Mouse (Mus musculus) CH12.LX (cell line): ENCODE data around the gene Cxcl12. TPM values are rescaled to one million over a fixed set of nuclear protein-coding genes. Genes with fewer than 3 reads are reported as not detected.
A peak's percentile ranks its signal among the peaks of the same experiment; 100 is the strongest.

ENCODE experiments used
- DNase-seq: peaks from one replicate; pipeline ENCODE4 v3.0.0-alpha.2; 2013; ENCODE audit errors: extremely low read depth
- H3K27ac ChIP-seq: 2 replicates; pipeline ENCODE4 v1.5.1; 2012; ENCODE audit warnings: low read depth, mild to moderate bottlenecking, control low read depth, moderate library complexity; ENCODE audit not compliant: insufficient read depth
- H3K27me3 ChIP-seq: replicated peaks from 2 replicates; pipeline ENCODE3; 2012; ENCODE audit warnings: inconsistent platforms
- H3K36me3 ChIP-seq, 2 experiments: replicated peaks in 1 of 2; 2 replicates each; pipeline versions ENCODE3 to v1.6.1; 2012; ENCODE audit warnings: inconsistent platforms in 1 of 2, low read length in 1 of 2, mild to moderate bottlenecking in 1 of 2, mixed read lengths in 1 of 2, moderate library complexity in 1 of 2; ENCODE audit not compliant: control insufficient read depth in 1 of 2, insufficient read depth in 1 of 2
- H3K4me1 ChIP-seq, 2 experiments: 2 replicates each; pipeline ENCODE4 v1.6.1; 2012; ENCODE audit warnings: inconsistent platforms in 1 of 2, moderate library complexity in 1 of 2; ENCODE audit not compliant: insufficient read depth in 2 of 2, control insufficient read depth in 1 of 2
- H3K4me2 ChIP-seq: 2 replicates; pipeline ENCODE4 v1.6.1; 2012; ENCODE audit warnings: low read depth, mild to moderate bottlenecking, control low read depth; ENCODE audit not compliant: poor library complexity, insufficient read depth, severe bottlenecking
- H3K4me3 ChIP-seq, 3 experiments: fragments of 150-350 bp in 1 of 3; sonication (generic) in 1 of 3; replicated peaks in 1 of 3; 2 replicates each; pipeline versions ENCODE3 to v1.5.1; 2011 to 2012; ENCODE audit warnings: low read depth in 2 of 3, low read length in 2 of 3, mild to moderate bottlenecking in 2 of 3, moderate library complexity in 2 of 3, control low read depth in 1 of 3, improper control_type of control experiment in 1 of 3, inconsistent platforms in 1 of 3, mixed read lengths in 1 of 3; ENCODE audit not compliant: poor library complexity in 1 of 3
- H3K79me2 ChIP-seq: replicated peaks from 2 replicates; pipeline ENCODE4 v1.6.1; 2012; ENCODE audit warnings: mild to moderate bottlenecking, moderate library complexity; ENCODE audit not compliant: control insufficient read depth, poor library complexity, insufficient read depth, severe bottlenecking; ENCODE audit errors: extremely low read depth
- H3K9ac ChIP-seq: 2 replicates; pipeline ENCODE4 v1.6.1; 2012; ENCODE audit warnings: low read depth, mild to moderate bottlenecking, control low read depth, moderate library complexity; ENCODE audit not compliant: insufficient read depth
- H3K9me3 ChIP-seq: replicated peaks from 2 replicates; pipeline ENCODE3; 2012; ENCODE audit warnings: low read length, inconsistent platforms, mixed read lengths
- CHD1 ChIP-seq: IDR thresholded peaks from 2 replicates; pipeline ENCODE4 v1.6.1; 2012; ENCODE audit warnings: low read depth, low read length, improper control_type of control experiment, inconsistent platforms
- CHD2 ChIP-seq: IDR thresholded peaks from 2 replicates; pipeline ENCODE4 v1.6.1; 2011; ENCODE audit warnings: low read length, improper control_type of control experiment
- CTCF ChIP-seq, 2 experiments: IDR thresholded peaks in 1 of 2; conservative IDR thresholded peaks in 1 of 2; 2 replicates each; pipeline ENCODE4 v1.5.1; 2011 to 2012; ENCODE audit warnings: low read depth in 2 of 2, low read length in 2 of 2, improper control_type of control experiment in 1 of 2, inconsistent platforms in 1 of 2, mild to moderate bottlenecking in 1 of 2, moderate library complexity in 1 of 2
- ELF1 ChIP-seq: IDR thresholded peaks from 2 replicates; pipeline ENCODE4 v1.6.1; 2014; ENCODE audit warnings: low read depth, mild to moderate bottlenecking, inconsistent platforms, low read length, improper control_type of control experiment
- ETS1 ChIP-seq: conservative IDR thresholded peaks from 2 replicates; pipeline ENCODE4 v1.6.1; 2012; ENCODE audit warnings: low read depth, mild to moderate bottlenecking, inconsistent platforms, low read length, improper control_type of control experiment, moderate library complexity
- HCFC1 ChIP-seq: IDR thresholded peaks from 2 replicates; pipeline ENCODE4 v1.6.1; 2012; ENCODE audit warnings: low read depth, mild to moderate bottlenecking, inconsistent platforms, low read length, improper control_type of control experiment
- JUN ChIP-seq: IDR thresholded peaks from 2 replicates; pipeline ENCODE4 v1.6.1; 2011; ENCODE audit warnings: low read depth, mild to moderate bottlenecking, low read length, improper control_type of control experiment, moderate library complexity; ENCODE audit not compliant: insufficient read depth
- MAX ChIP-seq: IDR thresholded peaks from 2 replicates; pipeline ENCODE4 v1.6.1; 2011; ENCODE audit warnings: low read length, improper control_type of control experiment
- MEF2A ChIP-seq: IDR thresholded peaks from 2 replicates; pipeline ENCODE4 v1.6.1; 2014; ENCODE audit warnings: low read depth, mild to moderate bottlenecking, inconsistent platforms, low read length, improper control_type of control experiment, borderline replicate concordance
- NELFE ChIP-seq: IDR thresholded peaks from 2 replicates; pipeline ENCODE4 v1.6.1; 2011; ENCODE audit warnings: low read depth, low read length, improper control_type of control experiment
- NRF1 ChIP-seq: IDR thresholded peaks from 2 replicates; pipeline ENCODE4 v1.6.1; 2014; ENCODE audit warnings: low read depth, mild to moderate bottlenecking, inconsistent platforms, low read length, improper control_type of control experiment, moderate library complexity
- PAX5 ChIP-seq: IDR thresholded peaks from 2 replicates; pipeline ENCODE4 v1.6.1; 2012; ENCODE audit warnings: low read length, inconsistent platforms, mixed read lengths
- POLR2A ChIP-seq: IDR thresholded peaks from 2 replicates; pipeline ENCODE4 v1.6.1; 2011; ENCODE audit warnings: low read depth, mild to moderate bottlenecking, improper control_type of control experiment, low read length
- POLR2AphosphoS2 ChIP-seq: IDR thresholded peaks from 2 replicates; pipeline ENCODE4 v1.6.1; 2011; ENCODE audit warnings: low read depth, low read length, improper control_type of control experiment
- RAD21 ChIP-seq: IDR thresholded peaks from 2 replicates; pipeline ENCODE4 v1.6.1; 2011; ENCODE audit warnings: low read depth, mild to moderate bottlenecking, low read length, improper control_type of control experiment, moderate library complexity
- RCOR1 ChIP-seq: conservative IDR thresholded peaks from 2 replicates; pipeline ENCODE4 v1.6.1; 2012; ENCODE audit warnings: low read depth, mild to moderate bottlenecking, inconsistent platforms, low read length, improper control_type of control experiment
- SMC3 ChIP-seq: IDR thresholded peaks from 2 replicates; pipeline ENCODE4 v1.6.1; 2011; ENCODE audit warnings: low read depth, low read length, improper control_type of control experiment
- ZC3H11A ChIP-seq: IDR thresholded peaks from 2 replicates; pipeline ENCODE4 v1.6.1; 2012; ENCODE audit warnings: low read depth, mild to moderate bottlenecking, inconsistent platforms, low read length, improper control_type of control experiment
- ZKSCAN1 ChIP-seq: IDR thresholded peaks from 2 replicates; pipeline ENCODE4 v1.6.1; 2012; ENCODE audit warnings: low read depth, inconsistent platforms, low read length, improper control_type of control experiment, borderline replicate concordance
- ZMIZ1 ChIP-seq: IDR thresholded peaks from 2 replicates; pipeline ENCODE4 v1.6.1; 2012; ENCODE audit warnings: low read depth, mild to moderate bottlenecking, inconsistent platforms, low read length, improper control_type of control experiment
- dilution Hi-C: fragments of 300-500 bp; cut with MboI; formaldehyde crosslinking; loops from 2 replicates; pipeline ENCODE4 v1.14.3; 2020; ENCODE audit warnings: low sequenced_read_pairs; ENCODE audit not compliant: extremely low pct_unique_long_range_greater_than_20kb, extremely low pct_ligation_motif_present
- in situ Hi-C: fragments of 300-500 bp; cut with MboI; formaldehyde crosslinking; loops from 3 replicates; pipeline ENCODE4 v1.14.3; 2019; ENCODE audit warnings: low sequenced_read_pairs, low pct_ligation_motif_present, low pct_unique_long_range_greater_than_20kb, mixed read lengths
- polyA plus RNA-seq: library from polyadenylated mRNA; unstranded; fragments of >175 nt; gene quantifications from 2 replicates; pipeline ENCODE4 v1.2.1, GENCODE M21; 2012; ENCODE audit warnings: low read depth; ENCODE audit not compliant: insufficient read length
- total RNA-seq, 2 experiments: library from RNA; depleted of rRNA; stranded (reverse); fragments of 300-350 nt in 1 of 2; fragments of >200 nt in 1 of 2; gene quantifications; 2 replicates each; pipeline ENCODE4 v1.2.3; 2012 to 2014

The Cxcl12 gene
- total and polyA plus RNA-seq, 3 experiments = not detected

DNA sequence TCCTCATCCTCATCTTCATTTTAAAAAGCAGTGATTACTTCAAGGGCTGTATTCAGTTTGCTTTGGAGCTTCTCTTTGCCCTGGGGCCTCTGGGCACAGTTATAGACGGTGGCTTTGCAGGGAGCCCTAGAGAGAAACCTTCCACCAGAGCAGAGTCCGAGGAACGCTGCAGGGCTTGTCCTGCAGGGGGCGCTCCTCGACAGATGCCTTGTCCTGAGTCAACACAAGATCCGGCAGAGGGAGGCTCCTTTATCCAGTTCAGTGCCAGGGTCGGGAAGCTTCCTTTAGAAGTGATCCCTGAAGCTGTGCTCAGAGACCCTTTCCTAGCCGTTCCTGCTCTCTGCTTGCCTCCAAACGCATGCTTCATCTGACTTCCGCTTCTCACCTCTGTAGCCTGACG is 5.5 kb downstream of the Cxcl12 start:
- H3K4me2 ChIP-seq = no peak overlapping the region
- H3K27me3 ChIP-seq = peaks cover 32% of the 10 kb centered on the region
- dilution Hi-C loops = no loop called here

DNA sequence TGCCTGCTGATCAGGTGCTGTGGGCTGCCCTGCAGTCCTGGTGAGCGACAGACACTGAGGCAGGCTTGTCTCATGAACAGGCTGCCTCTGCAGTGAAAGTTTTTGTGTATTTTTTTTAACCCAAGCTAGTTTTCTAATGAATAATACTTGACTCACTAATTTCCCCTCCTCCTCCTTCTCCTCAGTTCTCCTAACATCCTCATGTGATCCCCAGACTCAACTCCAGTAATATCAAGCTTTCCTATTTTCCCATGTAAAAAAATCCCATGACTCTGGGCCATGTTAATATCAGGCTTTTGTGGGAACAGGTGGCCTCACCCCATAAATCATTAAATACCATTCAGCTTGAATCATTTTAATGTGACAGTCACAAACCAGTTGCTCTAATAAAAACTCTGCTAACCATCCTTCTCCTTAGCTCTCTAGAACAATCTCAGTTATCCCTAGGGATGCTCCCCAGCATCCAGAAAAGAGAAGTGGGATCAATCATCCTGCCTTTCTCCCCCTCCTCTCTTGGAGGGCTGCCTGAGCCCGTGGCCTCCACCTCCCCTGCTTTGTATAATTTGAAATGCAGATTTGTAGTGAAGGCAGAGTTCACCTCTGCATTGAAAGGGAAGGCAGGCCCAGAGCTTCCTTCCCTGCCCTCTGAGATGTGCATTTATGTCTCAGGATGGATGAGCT is 6.9 kb downstream of the Cxcl12 start:
- peaks cover 0 to 31% of the 10 kb centered on the region in 2 experiments; a peak in 2 of 4 replicates for H3K4me1 ChIP-seq
- no peak for DNase-seq
- TF ChIP-seq CHD2 (no peak), ELF1 (no peak), PAX5 (no peak), NELFE (no peak), POLR2AphosphoS2 (no peak), CHD1 (no peak), ZMIZ1 (no peak), MAX (no peak), ZC3H11A (no peak), RCOR1 (no peak), NRF1 (no peak), MEF2A (no peak), JUN (no peak), ZKSCAN1 (no peak), RAD21 (no peak), POLR2A (no peak), HCFC1 (no peak), ETS1 (no peak)
- H3K4me2 ChIP-seq = no peak overlapping the region
- no peaks in the 10 kb centered on the region for H3K9me3 ChIP-seq
- H3K4me3 ChIP-seq = no peak overlapping the region
- no peak overlapping the region for H3K27ac ChIP-seq
- no peak overlapping the region for H3K9ac ChIP-seq
- peaks cover 32% of the 10 kb centered on the region for H3K27me3 ChIP-seq
- dilution Hi-C loops (no loop called here), in situ Hi-C loops (loop anchor here (10.0 kb wide), 1 partner anchor 650 kb away; no protein-coding TSS in a partner anchor)
- H3K36me3 ChIP-seq = no peaks in the 10 kb centered on the region
- no peaks in the 10 kb centered on the region for H3K79me2 ChIP-seq

More for the DNA sequence above, 5.5 kb downstream of the Cxcl12 start:
- DNase-seq = peak; percentile 62
- Histone ChIP-seq H3K9me3 (peaks cover 4% of the 10 kb centered on the region), H3K9ac (no peak overlapping the region), H3K4me1 (peaks cover 0 to 18% of the 10 kb centered on the region in 2 experiments; a peak in 2 of 4 replicates), H3K4me3 (no peak overlapping the region), H3K36me3 (no peaks in the 10 kb centered on the region), H3K27ac (no peak overlapping the region), H3K79me2 (no peaks in the 10 kb centered on the region)
- no peak for TF ChIP-seq ZMIZ1
- TF ChIP-seq CTCF (conservative IDR thresholded peaks at IDR 0.05 in 1 of 2, IDR thresholded peaks at IDR 0.05 in 1 of 2; ENCODE audit: low read depth in 2 of 2, low read length in 2 of 2) = peak; percentile 61 to 75
- TF ChIP-seq RAD21 = peak; percentile 69
- no peak for TF ChIP-seq ZC3H11A
- peak; percentile 63 for TF ChIP-seq SMC3
- in situ Hi-C loops = loop anchor here (10.0 kb wide), 1 partner anchor 651 kb away; no protein-coding TSS in a partner anchor
